Mouse (Mus musculus) Muller cell, postnatal 12 days (primary cell): ENCODE data around the gene Epha6.
A peak's percentile ranks its signal among the peaks of the same experiment; 100 is the strongest.

ENCODE experiments used
- DNase-seq: peaks from one replicate; pipeline ENCODE4 v3.0.0-alpha.2; 2015; ENCODE audit errors: inconsistent ontology term

The Epha6 gene

DNA sequence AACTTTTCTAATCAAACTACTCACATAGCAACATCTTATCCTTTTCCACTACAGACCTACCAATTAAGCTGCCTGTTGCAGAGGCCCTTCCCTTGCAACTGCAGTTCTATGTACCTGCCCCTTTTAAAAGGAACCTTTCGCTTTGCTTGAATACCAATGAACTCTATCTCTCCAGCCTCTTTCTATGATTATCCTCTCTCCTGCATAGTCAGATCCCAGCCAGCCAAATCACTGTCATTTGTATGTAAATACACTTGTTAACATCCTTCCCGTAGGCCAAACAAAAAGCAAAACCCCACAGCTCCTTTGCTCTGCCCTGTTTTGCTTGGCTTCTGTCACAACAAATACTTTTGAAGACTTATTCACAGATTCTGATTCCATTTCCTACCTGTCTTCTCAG lies 961.6 kb downstream of the Epha6 start:
- no peak for DNase-seq

DNA sequence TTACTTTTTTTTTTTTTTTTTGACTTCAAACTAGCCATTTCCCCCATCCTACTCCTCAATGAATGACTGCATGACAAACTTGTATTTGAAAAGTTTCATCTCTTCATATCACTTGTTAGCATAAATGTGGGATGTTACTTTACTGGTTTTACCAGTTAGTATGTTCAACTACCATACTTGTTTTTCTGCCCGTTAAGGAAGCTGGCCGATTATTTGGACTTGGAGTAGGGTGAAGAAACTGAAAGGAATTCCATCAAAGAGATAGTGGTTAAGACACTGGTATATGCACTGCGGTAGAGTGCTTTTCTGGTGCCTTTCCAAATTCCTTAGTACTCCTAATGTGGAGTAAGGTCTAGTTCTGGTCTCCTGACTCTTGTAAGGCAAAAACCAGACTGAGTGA lies 965.3 kb downstream of the Epha6 start:
- DNase-seq = no peak

- peak; percentile 97 for DNase-seq
Measured at GRCm38 (mm10) chr16:59639102-59639691, 966.1 kb downstream of the Epha6 start, which contains the start of gene Arl6. Gene Arl6 (minus strand): TSS chr16:59639391.

DNA sequence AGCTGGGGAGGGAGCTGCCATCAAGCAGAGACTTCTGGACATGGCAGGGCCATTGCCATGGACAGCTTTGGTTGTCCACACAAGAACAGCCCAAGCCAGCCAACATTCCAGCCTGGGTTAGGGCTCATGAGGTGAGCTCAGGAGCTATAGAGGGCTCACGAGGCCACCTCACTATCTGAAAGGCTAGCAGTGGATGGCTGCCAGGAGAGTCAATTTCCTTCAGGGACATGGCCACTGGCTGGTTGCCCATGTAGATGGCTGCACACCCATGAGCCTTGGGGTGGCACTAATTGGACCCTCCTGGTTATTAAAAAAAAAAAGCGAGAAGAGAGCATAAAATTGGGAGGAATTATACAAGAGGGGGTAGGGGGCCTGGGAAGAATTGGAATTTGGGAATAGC lies 970.7 kb downstream of the Epha6 start:
- no peak for DNase-seq

- no peak for DNase-seq
Measured at GRCm38 (mm10) chr16:59621554-59621953, 983.8 kb downstream of the Epha6 start.

GRCm38 (mm10) chr16:59617167-59617566 lies 988.2 kb downstream of the Epha6 start:
- peak; percentile 38 for DNase-seq

DNA sequence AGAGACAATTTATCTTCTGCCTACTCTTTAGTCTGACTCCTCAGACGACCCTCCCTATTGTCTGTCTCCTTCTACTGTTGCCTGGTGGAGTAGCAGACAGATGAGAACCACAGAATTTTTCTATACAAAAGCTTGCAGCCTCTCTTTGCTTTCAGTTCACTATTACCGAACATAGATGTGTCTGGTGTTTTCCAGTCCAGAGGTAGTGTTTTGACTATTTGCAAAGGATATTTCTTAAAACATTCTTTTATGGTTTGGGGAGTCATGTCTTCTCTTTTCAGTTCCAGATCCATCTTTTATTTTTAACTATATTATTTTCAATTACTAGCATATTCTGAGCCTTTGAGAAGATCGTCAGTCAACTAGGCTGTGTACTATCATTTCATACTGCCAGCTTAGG lies 989.7 kb downstream of the Epha6 start:
- no peak for DNase-seq

- DNase-seq = no peak
Measured at GRCm38 (mm10) chr16:59610750-59611149, 994.6 kb downstream of the Epha6 start.

- no peak for DNase-seq
Measured at GRCm38 (mm10) chr16:59604078-59604781, 1001.1 kb downstream of the Epha6 start.
